Mouse (Mus musculus): ENCODE data around the gene Shb.
A peak's percentile ranks its signal among the peaks of the same experiment; 100 is the strongest.

The Shb gene

GRCm38 (mm10) chr4:45452569-45453111, 79.6 kb downstream of the Shb start:
- peak; percentile 18 for DNase-seq (ENCODE audit: low spot score)

- DNase-seq (ENCODE audit: low spot score) = no peak
These were observed 83.3 kb downstream of the Shb start for GRCm38 (mm10) chr4:45449012-45449411.

DNA sequence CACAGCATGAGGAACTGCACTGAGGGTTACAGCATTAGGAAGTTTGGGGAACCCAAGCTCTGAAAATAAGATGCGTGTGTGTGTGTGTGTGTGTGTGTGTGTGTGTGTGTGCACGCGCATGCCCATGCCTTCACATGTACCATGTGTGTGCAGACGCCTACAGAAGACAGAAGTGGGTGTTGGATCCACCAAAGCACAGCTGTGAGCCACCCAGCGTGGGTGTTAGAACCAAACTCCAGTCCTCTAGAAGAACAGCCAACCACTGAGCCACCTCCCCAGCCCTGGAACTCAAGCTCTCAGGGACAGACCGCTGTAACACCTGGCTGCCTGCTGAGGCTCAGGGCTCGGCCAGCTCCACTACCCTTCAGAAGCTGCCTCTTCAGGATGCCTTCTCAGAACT, 83.8 kb downstream of the Shb start:
- DNase-seq (ENCODE audit: low spot score) = no peak

DNA sequence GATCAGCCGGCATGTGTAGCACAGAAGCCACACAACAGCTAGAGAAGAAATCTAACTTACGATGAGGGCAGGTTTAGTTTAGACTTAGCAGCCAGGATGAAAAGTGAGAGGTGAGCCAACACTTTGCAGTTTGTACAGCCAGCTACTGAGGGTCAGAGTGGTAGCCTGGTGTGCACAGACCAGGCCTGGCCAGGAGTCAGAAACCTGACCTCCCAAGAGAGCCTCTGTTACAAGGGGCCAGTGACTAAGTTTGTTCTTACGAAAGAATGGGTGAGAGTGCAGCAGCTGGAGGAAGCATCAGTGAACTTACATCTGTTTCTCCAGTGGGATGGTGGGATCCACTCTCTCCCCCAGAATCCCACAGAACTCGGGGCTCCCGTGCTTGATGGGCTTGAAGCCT, 85.1 kb downstream of the Shb start:
- DNase-seq (ENCODE audit: low spot score) = no peak

DNA sequence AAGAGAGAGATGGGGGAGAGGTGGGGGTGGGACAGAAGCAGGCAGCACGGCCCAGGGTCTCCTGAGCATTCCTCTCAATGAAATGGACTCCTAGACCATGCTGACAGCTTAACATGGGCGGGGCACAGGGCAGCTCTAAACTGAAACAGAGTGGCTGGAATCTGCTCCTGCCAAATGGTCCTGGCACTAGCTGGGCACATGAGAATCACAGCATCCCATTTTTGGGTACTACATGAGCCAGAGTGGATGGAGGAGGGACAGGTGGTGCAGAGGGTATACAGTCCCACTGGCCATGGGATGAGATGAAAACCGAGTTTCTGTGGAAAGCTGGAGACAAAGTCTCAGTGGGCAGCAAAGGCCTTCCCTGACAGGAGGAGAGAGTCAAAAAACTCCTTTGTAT, 87.0 kb downstream of the Shb start:
- no peak for DNase-seq (ENCODE audit: low spot score)

DNA sequence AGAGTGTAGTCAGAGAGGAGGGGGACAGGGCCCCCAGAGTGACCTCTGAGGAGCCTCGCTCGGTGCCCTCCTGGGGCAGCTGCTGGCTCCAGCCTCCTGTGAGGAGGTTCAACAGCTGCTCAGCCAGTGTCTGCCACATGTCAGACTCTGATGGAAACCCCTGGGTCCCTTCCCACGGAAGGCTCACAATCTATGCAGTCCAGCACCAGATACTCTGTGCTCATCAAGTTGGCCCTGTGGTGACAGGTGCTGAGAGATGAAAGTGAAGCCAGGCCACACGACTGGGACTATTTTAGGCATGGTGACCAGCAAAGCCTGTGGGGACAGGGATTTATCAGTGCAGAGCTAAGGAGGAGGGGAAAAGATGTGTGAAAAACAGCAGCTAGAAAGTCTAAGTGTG, 87.5 kb downstream of the Shb start:
- no peak for DNase-seq (ENCODE audit: low spot score)

- no peak for DNase-seq (ENCODE audit: low spot score)
These were observed 88.6 kb downstream of the Shb start for GRCm38 (mm10) chr4:45443652-45444051.

- no peak for DNase-seq (ENCODE audit: low spot score)
These were observed 90.0 kb downstream of the Shb start for GRCm38 (mm10) chr4:45442237-45442636.

DNA sequence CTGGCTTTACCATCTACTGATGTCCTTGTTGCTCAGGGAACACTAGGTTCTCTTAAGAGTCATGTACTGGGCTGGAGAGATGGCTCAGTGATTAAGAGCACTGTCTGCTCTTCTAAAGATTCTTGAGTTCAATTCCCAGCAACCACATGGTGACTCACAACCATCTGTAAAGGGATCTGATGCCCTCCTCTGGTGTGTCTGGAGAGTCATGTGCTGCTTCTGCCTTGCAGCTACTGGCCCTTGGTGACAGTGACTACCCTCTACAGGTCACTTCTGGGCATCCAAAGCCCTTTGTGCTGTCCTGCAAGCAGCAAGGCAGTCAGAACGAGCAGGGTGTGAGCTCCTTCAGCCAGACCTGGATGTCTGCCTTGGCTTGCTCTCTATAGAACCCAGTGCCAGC, 90.5 kb downstream of the Shb start:
- DNase-seq (ENCODE audit: low spot score) = no peak

GRCm38 (mm10) chr4:45439281-45439680, 93.0 kb downstream of the Shb start:
- no peak for DNase-seq (ENCODE audit: low spot score)

DNA sequence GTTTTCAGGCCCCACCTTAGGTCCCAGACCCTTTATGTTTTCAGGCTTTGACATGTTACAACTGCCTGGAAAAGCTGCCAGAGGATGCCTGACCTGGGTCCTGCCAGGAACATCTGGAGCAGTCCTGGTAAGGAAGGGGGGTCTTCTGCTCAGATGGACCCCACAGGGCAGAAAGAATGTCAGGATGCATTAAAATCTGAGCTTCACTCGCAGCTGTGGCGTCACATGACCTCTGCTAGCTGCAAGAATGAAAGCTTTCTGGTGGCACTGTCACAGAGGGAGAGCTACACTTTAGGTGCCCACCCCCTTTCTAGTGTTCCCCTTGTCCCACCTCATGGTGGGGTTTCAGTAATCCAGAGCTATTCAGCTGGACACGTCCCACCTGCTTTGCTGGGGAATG, 95.3 kb downstream of the Shb start:
- no peak for DNase-seq (ENCODE audit: low spot score)

GRCm38 (mm10) chr4:45436383-45436913, 95.8 kb downstream of the Shb start:
- no peak for DNase-seq (ENCODE audit: low spot score)

- no peak for DNase-seq (ENCODE audit: low spot score)
These were observed 96.4 kb downstream of the Shb start for GRCm38 (mm10) chr4:45435899-45436298.

- no peak for DNase-seq (ENCODE audit: low spot score)
These were observed 97.6 kb downstream of the Shb start for GRCm38 (mm10) chr4:45434681-45435080.

DNA sequence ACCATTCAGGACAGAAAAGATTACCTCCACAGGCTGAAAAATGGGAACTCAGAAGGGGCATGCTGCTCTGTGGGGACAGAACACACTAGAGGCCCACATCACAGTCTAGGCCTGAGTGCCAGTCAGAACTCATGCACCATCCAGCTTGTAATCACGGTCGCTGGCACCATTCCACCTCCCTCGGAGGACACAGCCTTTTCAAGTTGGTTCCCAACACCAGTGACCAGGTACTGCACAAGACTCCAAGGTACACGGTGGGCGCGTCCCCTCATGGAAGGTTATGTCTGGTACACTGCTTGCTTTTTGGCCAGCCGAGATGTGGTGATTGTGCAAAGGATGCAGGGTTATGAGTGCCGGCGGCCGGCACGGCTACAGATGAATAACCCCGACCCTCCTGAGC, 98.2 kb downstream of the Shb start:
- DNase-seq (ENCODE audit: low spot score) = no peak

GRCm38 (mm10) chr4:45431806-45432205, 100.5 kb downstream of the Shb start:
- no peak for DNase-seq (ENCODE audit: low spot score)

- DNase-seq (ENCODE audit: low spot score) = no peak
These were observed 101.0 kb downstream of the Shb start for GRCm38 (mm10) chr4:45431316-45431715.

DNA sequence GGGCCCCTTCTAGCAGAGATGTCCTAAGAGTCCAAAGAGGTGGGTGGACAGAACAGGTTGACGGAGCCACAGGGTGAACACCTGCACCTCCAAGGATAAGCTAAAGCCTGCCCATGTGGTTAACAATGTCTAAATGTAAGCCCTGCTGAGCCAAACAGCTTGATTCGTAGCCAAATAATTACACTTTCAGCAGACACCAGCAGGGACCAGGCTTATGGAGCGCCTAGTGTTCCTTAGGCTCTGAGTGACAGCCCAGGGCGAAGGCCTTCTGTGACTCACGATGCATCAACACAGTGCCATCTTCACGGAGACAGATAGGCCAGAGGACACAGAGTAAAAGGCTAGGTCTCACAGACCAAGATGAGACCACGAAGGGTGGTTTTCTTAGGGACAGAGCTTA, 102.8 kb downstream of the Shb start:
- no peak for DNase-seq (ENCODE audit: low spot score)

- DNase-seq (ENCODE audit: low spot score) = no peak
These were observed 105.4 kb downstream of the Shb start for GRCm38 (mm10) chr4:45426724-45427457.

DNA sequence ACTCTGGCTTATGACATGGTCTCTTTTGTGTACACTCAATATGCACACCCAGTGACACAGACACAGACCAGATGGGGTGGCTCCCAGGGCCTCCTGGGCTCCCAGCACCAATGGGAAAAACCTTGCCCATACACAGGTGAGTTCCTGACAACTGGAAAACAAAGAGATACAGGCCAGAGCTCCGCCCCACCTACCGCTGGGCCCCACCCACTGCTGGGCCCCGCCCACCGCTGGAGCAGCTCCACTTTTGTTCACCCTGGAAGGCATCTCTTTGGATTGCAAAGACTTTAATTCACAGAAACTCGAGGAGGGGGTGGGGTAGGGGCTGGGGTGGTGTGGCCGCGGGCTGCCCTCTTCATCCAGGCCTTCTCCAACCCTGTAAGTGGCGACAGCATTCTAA, 108.9 kb downstream of the Shb start:
- no peak for DNase-seq (ENCODE audit: low spot score)

- no peak for DNase-seq (ENCODE audit: low spot score)
These were observed 109.6 kb downstream of the Shb start for GRCm38 (mm10) chr4:45422640-45423039.

GRCm38 (mm10) chr4:45421519-45422260, 110.6 kb downstream of the Shb start:
- no peak for DNase-seq (ENCODE audit: low spot score)

- no peak for DNase-seq (ENCODE audit: low spot score)
These were observed 111.5 kb downstream of the Shb start for GRCm38 (mm10) chr4:45420733-45421132.
